Mouse (Mus musculus) C2C12 (cell line): Measurements from ENCODE around the gene Mettl16.

Experiments used
- CTCF ChIP-seq: IDR thresholded peaks from one replicate; pipeline ENCODE4 v1.5.1; 2011; ENCODE audit not compliant: control insufficient read depth, insufficient read depth, insufficient read length
- MYOD1 ChIP-seq: IDR thresholded peaks from one replicate; pipeline ENCODE4 v1.6.1; 2011; ENCODE audit warnings: low read depth; ENCODE audit not compliant: control insufficient read depth, insufficient read length

DNA sequence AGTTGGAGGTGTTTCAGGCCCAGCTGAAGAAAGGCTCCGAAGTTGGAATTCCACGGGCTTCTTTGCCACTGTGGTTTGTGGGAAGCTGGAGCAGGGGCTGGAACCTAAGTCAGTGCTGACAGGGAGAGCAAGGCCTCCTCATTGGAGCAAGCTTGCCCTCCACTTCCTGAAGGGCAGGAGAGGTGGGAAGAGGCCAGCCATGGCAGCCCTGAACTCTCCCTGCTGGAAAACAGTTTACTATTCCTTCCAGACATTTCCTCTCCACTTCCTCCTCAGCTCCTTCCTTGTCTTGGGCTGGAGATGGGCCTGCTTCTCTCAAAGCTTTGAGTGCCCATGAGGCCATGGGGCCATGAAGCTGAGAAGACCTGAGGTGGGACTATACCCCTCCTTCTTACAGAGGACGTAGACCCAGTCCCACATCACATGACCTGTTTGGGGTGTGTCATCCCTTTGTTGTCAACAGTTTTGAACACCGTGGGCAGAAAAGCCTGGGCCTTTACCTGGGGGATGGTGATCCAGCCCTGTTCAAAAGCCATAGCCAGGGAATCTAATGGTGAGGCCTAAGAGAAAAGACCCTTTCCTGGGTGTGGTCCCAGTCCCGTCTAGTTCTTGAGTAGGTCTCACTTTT is 64.1 kb downstream of the Mettl16 start:
- TF ChIP-seq CTCF (no peak), MYOD1 (no peak)
